Mouse (Mus musculus) olfactory bulb, adult 2 months (tissue): Measurements from ENCODE around the gene Trrap.

ENCODE experiments used
- CTCF ChIP-seq: fragments of 200-500 bp; IDR thresholded peaks from 2 replicates; pipeline ENCODE4 v1.5.1; 2012; ENCODE audit warnings: low read depth, mild to moderate bottlenecking, low read length, moderate library complexity; ENCODE audit not compliant: insufficient read depth
- POLR2A ChIP-seq: fragments of 200-500 bp; IDR thresholded peaks from 2 replicates; pipeline ENCODE4 v1.6.1; 2012; ENCODE audit warnings: mild to moderate bottlenecking, low read depth, low read length, moderate library complexity; ENCODE audit not compliant: insufficient read depth

GRCm38 (mm10) chr5:144884629-144885217 lies 117.2 kb downstream of the Trrap start:
- no peak for TF ChIP-seq POLR2A
- TF ChIP-seq CTCF: no peak
